Mouse (Mus musculus): Measurements from ENCODE around the gene Fnip2. TPM values are rescaled to one million over a fixed set of nuclear protein-coding genes. Genes with fewer than 3 reads are reported as not detected.

The Fnip2 gene
- total RNA-seq, 2 experiments from 2014 or later = 4.9 to 5.3 TPM

- no peak for DNase-seq
- intact Hi-C loops (cut with DNase I; ENCODE audit: low total_unique reads) = loop anchor here (10.0 kb wide), 1 partner anchor 54 kb away; no protein-coding TSS in a partner anchor
These were observed 1.2 kb upstream of the Fnip2 start for GRCm38 (mm10) chr3:79568629-79569350.

- intact Hi-C loops (cut with DNase I; ENCODE audit: low total_unique reads) = loop anchor here (10.0 kb wide), 1 partner anchor 52 kb away; no protein-coding TSS in a partner anchor
- peak; percentile 33 for DNase-seq
These were observed 592 bp downstream of the Fnip2 start for GRCm38 (mm10) chr3:79566716-79567691.

DNA sequence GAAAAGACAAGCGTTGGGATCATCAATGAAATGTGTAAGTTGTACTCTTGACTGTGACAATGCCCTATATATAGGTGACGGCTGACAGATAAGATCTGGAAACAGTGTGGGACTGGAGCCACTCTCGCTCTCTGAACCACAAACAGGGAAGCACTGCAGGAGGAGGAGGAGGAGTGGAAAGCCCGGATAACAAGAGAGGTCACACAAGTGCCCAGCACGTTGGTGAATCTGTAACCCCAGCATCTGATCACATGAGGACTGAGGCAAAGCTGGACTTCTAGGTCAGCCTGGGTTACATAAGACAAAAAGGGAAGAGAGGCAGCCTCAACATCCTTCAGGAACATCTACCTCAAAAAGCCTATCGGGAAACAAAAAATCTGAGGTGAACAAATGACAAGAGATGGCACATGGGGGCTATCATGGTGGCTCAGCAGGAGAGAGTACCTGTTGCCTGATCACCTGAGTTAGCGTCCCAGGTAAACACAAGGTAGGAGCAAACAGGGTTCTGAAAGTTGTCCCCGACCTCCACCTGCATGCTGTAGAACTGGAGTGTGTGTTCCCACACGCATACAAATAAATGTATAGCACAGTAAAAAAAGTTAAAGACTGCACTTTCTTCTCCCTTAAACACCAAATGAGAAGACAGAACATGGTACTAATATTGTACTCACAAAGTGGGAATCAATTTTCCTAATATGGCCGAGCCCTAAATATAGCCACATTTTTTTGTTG is 2.6 kb downstream of the Fnip2 start:
- no peak for DNase-seq
- intact Hi-C loops (cut with DNase I; ENCODE audit: low total_unique reads) = loop anchor here (10.0 kb wide), 1 partner anchor 50 kb away; no protein-coding TSS in a partner anchor

- intact Hi-C loops (cut with DNase I; ENCODE audit: low total_unique reads) = loop anchor here (10.0 kb wide), 1 partner anchor 49 kb away; no protein-coding TSS in a partner anchor
- no peak for DNase-seq
These were observed 4.1 kb downstream of the Fnip2 start for GRCm38 (mm10) chr3:79563511-79563910.

- DNase-seq = no peak
- intact Hi-C loops (cut with DNase I; ENCODE audit: low total_unique reads) = loop anchor here (10.0 kb wide), 1 partner anchor 47 kb away; no protein-coding TSS in a partner anchor
These were observed 5.5 kb downstream of the Fnip2 start for GRCm38 (mm10) chr3:79561784-79562715.

DNA sequence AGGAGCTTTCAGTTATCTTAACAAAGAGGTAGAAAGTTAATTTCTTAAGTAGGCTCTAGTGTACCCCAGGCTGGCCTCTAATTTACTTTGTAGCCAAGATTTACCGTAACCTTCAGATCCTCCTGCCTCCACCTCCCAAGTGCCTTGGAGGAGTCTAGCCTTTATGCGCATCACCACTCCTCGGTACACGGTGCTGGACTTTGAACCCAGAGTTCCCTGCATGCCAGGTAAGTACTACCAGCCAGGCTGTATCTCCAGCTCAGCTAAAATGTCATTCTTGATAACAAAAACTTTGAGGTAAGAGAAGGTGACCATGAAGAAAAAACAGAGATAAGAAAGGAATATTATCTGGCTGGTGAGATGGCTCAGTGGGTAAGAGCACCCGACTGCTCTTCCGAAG is 7.0 kb downstream of the Fnip2 start:
- no peak for DNase-seq
- intact Hi-C loops (cut with DNase I; ENCODE audit: low total_unique reads) = loop anchor here (10.0 kb wide), 1 partner anchor 46 kb away; no protein-coding TSS in a partner anchor

GRCm38 (mm10) chr3:79559773-79560045 is 7.9 kb downstream of the Fnip2 start:
- no peak for DNase-seq
- intact Hi-C loops (cut with DNase I; ENCODE audit: low total_unique reads) = loop anchor here (10.0 kb wide), 1 partner anchor 45 kb away; no protein-coding TSS in a partner anchor

GRCm38 (mm10) chr3:79559021-79559772 is 8.4 kb downstream of the Fnip2 start:
- intact Hi-C loops (cut with DNase I; ENCODE audit: low total_unique reads) = no loop called here
- peak; percentile 27 for DNase-seq

DNA sequence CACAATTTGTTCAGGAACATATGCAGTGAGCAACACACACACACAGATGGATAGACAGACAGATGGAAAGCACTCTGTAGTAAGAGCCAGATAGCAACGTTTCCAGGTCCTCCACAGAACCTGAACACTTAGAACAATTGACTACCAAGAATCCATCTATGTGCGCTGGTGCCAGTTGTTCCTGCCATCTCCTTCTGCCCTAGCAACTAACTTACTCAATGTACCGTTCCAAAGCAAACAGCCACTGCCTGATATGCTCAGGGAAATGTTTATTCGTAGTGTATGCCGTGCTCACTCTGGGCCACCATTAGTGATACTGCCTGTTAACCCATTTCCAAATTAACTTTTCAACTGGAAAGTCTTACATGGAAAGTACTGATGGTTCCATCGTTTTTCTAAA is 12.5 kb downstream of the Fnip2 start:
- DNase-seq = no peak
- intact Hi-C loops (cut with DNase I; ENCODE audit: low total_unique reads) = no loop called here

DNA sequence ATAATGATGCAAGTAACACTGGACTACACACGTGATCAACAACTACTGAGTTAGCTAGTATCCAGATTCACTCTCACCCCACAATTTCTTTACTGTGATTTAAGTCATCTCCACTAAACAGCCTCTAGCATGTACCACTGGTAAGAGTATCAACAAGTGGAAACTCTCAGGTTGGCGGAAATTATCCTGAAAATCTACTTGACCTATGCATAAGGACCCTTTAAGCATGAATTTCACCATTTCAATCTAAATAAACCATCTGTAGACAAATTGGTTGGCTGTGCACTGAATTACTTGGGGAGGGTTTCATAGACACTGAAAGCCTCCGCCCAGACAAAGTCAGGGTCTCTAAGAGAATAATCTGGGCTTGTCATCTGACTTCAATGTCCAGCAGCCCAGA is 13.8 kb downstream of the Fnip2 start:
- no peak for DNase-seq
- intact Hi-C loops (cut with DNase I; ENCODE audit: low total_unique reads) = no loop called here

DNA sequence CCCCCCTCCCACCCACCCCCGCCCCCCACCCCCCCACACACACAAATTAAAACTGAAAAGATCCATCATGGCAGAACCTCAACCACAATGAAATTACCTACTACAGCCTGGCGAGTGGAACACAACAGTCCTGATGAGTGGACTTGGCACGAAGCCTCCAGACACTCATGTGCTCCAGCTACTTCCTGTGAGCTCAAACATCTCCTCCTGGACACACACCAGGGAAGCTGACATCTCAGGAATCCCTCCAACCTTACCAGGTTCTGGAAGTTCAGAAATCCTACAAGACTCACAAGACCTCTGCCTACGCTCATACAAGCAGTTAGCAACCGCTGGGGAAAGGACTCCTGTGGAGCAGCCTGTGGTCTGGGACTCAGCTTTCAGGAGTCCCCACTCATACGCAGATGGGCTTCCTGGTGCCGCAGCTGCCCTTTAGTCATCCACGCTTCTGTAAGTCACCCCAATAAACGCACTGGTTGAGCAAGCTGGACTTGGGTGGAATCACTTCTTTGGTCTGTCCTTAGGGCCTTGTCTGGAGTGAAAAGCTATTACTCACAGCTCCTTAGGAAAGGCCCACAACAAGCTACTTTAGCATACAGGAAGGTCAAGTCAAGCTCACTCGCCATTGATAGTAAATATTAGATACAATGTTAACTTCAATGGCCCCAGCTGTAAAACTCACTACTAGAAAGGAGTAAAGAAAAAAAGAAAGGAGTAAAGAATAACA is 15.6 kb downstream of the Fnip2 start:
- DNase-seq = no peak
- intact Hi-C loops (cut with DNase I; ENCODE audit: low total_unique reads) = no loop called here

GRCm38 (mm10) chr3:79549751-79550393 is 17.7 kb downstream of the Fnip2 start:
- intact Hi-C loops (cut with DNase I; ENCODE audit: low total_unique reads) = no loop called here

DNA sequence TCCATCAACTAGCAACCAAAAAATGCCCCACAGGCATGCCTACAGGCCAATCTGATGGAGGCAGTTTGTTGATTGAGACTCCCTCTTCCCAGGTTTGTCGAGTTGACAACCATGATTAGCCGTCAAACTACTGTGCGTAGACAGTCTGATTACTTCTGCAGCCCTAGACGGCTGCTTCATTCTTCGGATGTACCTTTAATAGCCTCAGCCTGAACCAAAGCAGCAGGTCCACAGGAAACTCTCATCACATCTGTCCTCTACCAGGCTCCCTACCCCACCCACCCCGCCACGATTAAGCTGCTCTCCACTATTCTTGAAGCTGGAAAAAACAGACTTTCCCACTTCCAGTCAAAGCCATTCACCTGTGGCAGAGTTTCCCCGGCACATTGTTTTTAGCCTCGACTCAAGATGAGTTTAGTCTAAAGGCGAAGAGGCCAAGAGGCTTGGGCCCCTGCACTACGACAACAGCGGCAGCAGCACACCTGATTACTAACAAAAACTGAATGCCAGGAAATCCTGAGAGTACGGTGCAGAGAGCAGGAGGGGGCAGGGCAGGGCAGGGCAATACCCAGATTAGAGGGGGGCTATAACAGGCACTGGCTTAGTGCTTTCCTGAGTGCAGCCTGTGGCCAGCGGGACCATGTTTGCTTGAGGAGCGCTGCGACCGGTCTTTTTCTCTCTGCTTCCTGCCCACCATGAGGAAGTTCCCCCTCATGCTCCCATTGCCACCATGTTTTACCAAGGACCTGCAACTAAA is 18.7 kb downstream of the Fnip2 start:
- intact Hi-C loops (cut with DNase I; ENCODE audit: low total_unique reads) = no loop called here
- DNase-seq = no peak

More at GRCm38 (mm10) chr3:79549751-79550393, 17.7 kb downstream of the Fnip2 start:
- no peak for DNase-seq

GRCm38 (mm10) chr3:79542585-79542984 is 25.0 kb downstream of the Fnip2 start:
- no peak for DNase-seq
- intact Hi-C loops (cut with DNase I; ENCODE audit: low total_unique reads) = no loop called here

- DNase-seq = no peak
These were observed 27.9 kb downstream of the Fnip2 start for GRCm38 (mm10) chr3:79539656-79540055.

GRCm38 (mm10) chr3:79539124-79539523 is 28.5 kb downstream of the Fnip2 start:
- no peak for DNase-seq
- intact Hi-C loops (cut with DNase I; ENCODE audit: low total_unique reads) = no loop called here

More at GRCm38 (mm10) chr3:79539656-79540055, 27.9 kb downstream of the Fnip2 start:
- intact Hi-C loops (cut with DNase I; ENCODE audit: low total_unique reads) = no loop called here

Measured in gastrocnemius, postnatal 14 days (tissue).